Mouse (Mus musculus) limb, embryonic 12.5 days (tissue): ENCODE results near the gene Ripor1. TPM values are rescaled to one million over a fixed set of nuclear protein-coding genes. Genes with fewer than 3 reads are reported as not detected.

ENCODE experiments used
- ATAC-seq: fragments of 200-750 bp; cut with Nextera tagmentation; 2 replicates; pipeline ENCODE4 v1.8.0; 2017; ENCODE audit warnings: low read depth, moderate TSS enrichment; ENCODE audit not compliant: insufficient number of reproducible peaks, insufficient read depth, low FRiP score, low TSS enrichment
- H3K27ac ChIP-seq: fragments of 300-500 bp; sonication (generic); 2 replicates; pipeline ENCODE4 v1.5.1; 2016; ENCODE audit warnings: mild to moderate bottlenecking, moderate library complexity
- H3K27me3 ChIP-seq: fragments of 300-500 bp; sonication (generic); 2 replicates; pipeline ENCODE4 v1.6.1; 2016; ENCODE audit warnings: mild to moderate bottlenecking, moderate library complexity
- H3K36me3 ChIP-seq: fragments of 300-500 bp; sonication (generic); 2 replicates; pipeline ENCODE4 v1.6.1; 2016; ENCODE audit warnings: mild to moderate bottlenecking, moderate library complexity
- H3K4me1 ChIP-seq: fragments of 300-500 bp; sonication (generic); replicated peaks from 2 replicates; pipeline ENCODE4 v1.6.1; 2016
- H3K4me2 ChIP-seq: fragments of 300-500 bp; sonication (generic); 2 replicates; pipeline ENCODE4 v1.6.1; 2016; ENCODE audit warnings: mild to moderate bottlenecking, moderate library complexity
- H3K4me3 ChIP-seq: fragments of 300-500 bp; sonication (generic); replicated peaks from 2 replicates; pipeline ENCODE4 v1.5.1; 2016; ENCODE audit warnings: mild to moderate bottlenecking
- H3K9ac ChIP-seq: fragments of 300-500 bp; sonication (generic); replicated peaks from 2 replicates; pipeline ENCODE4 v1.6.1; 2016; ENCODE audit warnings: mild to moderate bottlenecking, moderate library complexity
- H3K9me3 ChIP-seq: fragments of 300-500 bp; sonication (generic); 2 replicates; pipeline ENCODE4 v1.6.1; 2016; ENCODE audit warnings: mild to moderate bottlenecking, moderate library complexity
- WGBS: fragments of 180-500 bp; shearing (Covaris S2); methylation state at CpG from one replicate; pipeline ENCODE4 v1.1.7; 2016; 5-methylcytosine and 5-hydroxymethylcytosine counted together
- polyA plus RNA-seq: library from polyadenylated mRNA; unstranded; fragments of >200 nt; fragmentation: Nextera tagmentation; extraction: Ambion mirVana; gene quantifications from 2 replicates; pipeline ENCODE4 v1.2.1, GENCODE M21; 2016

The Ripor1 gene
- polyA plus RNA-seq, 1 experiment from 2014 or later = 11.3 TPM

DNA sequence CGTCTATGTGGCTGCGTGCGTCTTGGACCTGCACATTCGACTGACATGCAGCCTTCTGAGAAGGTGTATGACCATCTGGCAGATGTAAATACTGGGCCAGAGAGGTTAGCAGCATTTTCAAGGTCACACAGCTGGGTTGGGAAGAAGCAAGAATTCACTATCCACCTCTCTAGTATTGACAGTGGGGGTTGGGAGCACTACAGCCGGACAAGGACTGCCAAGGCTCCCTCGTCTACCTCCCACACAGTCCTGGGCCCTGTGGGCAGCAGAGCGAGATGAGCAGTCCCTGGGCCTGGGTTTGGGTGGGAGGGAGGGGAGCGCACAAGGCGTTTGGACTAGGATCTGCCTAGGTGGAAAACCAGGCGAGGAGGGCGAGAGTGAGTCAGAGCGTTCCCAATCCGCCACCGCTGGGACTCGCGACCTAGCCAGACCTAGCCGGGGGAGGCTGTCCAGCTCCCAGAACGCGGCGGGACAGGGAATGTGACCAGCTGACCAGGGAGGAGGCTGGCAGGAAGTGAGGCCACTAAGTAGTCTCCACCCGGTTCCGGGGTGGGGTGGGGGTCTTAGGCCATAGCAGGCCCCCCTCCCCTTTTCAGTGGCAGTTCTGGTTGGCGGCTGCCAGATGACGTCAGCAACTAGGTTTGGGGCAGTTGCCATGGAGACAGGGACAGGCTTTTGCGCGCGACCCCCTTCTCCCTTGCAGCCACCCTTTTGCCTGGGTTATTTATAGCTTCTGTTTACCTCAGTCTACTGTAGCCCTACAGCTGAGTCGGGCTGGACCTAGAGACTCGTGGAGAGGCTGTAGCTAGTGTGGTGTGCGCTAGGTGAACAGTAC, 1.4 kb downstream of the Ripor1 start:
- peaks cover 28% of the 10 kb centered on the region for H3K4me1 ChIP-seq
- no peaks in the 10 kb centered on the region for H3K36me3 ChIP-seq
- peak overlapping the region; percentile 78 for H3K4me3 ChIP-seq
- ATAC-seq = peak; percentile 45; the same call in 1 of the 2 replicates
- no peaks in the 10 kb centered on the region for H3K9me3 ChIP-seq
- H3K27me3 ChIP-seq = peaks cover 4% of the 10 kb centered on the region; the same call in 1 of the 2 replicates
- H3K4me2 ChIP-seq = peak overlapping the region; percentile 91
- peak overlapping the region; percentile 84 for H3K27ac ChIP-seq
- whole genome bisulfite sequencing = 2% methylated on average over 30 of the region's 30 CpGs
- peak overlapping the region; percentile 87 for H3K9ac ChIP-seq

DNA sequence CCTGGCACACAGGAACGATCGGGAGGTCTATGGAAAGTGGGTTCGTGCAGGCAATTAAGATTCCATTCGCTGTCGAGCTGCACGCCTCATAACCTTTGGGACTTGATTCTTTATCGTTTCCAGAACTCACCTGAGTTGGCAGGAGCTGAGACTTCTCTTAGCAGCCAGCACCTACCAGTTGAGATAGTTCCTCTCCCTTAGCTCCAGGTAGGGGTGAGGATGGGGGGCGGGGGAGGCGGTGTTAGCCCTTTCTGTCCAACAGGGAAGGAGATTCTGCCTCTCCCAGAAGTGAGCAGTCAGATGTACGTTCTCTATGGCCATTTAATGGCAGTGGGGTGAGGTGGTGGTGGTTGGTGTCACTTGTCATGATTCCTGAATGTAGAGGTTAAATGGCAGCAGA, 2.0 kb downstream of the Ripor1 start:
- H3K4me2 ChIP-seq = peak overlapping the region; percentile 91
- peak overlapping the region; percentile 87 for H3K9ac ChIP-seq
- peak overlapping the region; percentile 78 for H3K4me3 ChIP-seq
- no peak for ATAC-seq
- peaks cover 28% of the 10 kb centered on the region for H3K4me1 ChIP-seq
- H3K36me3 ChIP-seq = no peaks in the 10 kb centered on the region
- peaks cover 9% of the 10 kb centered on the region for H3K27me3 ChIP-seq
- no peaks in the 10 kb centered on the region for H3K9me3 ChIP-seq
- peak overlapping the region; percentile 84; the same call in 1 of the 2 replicates for H3K27ac ChIP-seq
- 7% methylated on average over 10 of the region's 10 CpGs for WGBS

DNA sequence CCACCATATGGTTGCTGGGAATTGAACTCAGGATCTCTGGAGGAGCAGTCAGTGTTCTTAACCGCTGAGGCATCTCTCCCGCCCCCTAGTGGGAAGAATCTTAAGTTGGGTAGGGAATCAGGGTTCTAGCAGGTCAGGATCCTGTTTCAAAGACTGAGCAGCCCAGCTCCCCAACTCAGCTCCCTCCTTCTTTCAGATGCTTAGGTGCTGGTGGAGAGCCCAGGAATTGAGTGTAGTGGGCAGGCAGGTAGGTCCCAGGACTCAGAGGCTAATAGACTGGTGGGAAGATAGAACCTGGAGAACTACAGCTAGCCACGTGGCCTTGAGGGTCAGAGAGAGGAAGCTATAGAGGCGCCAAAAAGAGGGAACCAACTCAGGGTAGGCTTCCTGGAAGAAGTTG, 2.6 kb downstream of the Ripor1 start:
- H3K4me3 ChIP-seq = no peak overlapping the region
- no peak overlapping the region for H3K27ac ChIP-seq
- H3K36me3 ChIP-seq = no peaks in the 10 kb centered on the region
- H3K9ac ChIP-seq = no peak overlapping the region
- peaks cover 29% of the 10 kb centered on the region for H3K4me1 ChIP-seq
- ATAC-seq = no peak
- 35% methylated on average over 4 of the region's 4 CpGs for WGBS
- H3K4me2 ChIP-seq = no peak overlapping the region
- H3K9me3 ChIP-seq = no peaks in the 10 kb centered on the region
- peaks cover 15% of the 10 kb centered on the region for H3K27me3 ChIP-seq

GRCm38 (mm10) chr8:105609355-105609754, 4.3 kb downstream of the Ripor1 start:
- Histone ChIP-seq H3K36me3 (no peaks in the 10 kb centered on the region), H3K4me2 (no peak overlapping the region), H3K27ac (no peak overlapping the region), H3K4me3 (no peak overlapping the region), H3K27me3 (peaks cover 29% of the 10 kb centered on the region), H3K9ac (no peak overlapping the region), H3K9me3 (no peaks in the 10 kb centered on the region), H3K4me1 (peaks cover 38% of the 10 kb centered on the region)
- ATAC-seq = no peak
- 62% methylated on average over 2 of the region's 2 CpGs for WGBS

DNA sequence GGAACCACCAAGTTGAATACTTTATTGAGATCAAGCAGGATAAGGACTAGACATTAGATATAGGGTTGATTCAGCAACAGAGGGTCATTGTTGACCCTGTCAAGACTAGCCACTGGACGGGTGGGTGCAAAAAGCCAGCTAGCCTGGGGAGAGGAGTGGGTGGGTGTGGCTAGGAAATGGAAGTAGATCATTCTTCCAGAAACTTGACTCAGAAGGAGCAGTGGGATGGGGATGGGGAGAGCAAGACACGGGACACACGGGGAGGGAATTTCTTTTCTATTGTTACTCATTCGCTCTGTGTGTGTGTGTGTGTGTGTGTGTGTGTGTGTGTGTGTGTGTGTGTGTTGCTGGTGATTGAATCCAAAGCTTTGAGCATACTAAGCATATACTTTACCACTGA, 4.7 kb downstream of the Ripor1 start:
- no peak overlapping the region for H3K9ac ChIP-seq
- no peaks in the 10 kb centered on the region for H3K9me3 ChIP-seq
- peaks cover 33% of the 10 kb centered on the region for H3K27me3 ChIP-seq
- no peak for ATAC-seq
- no peak overlapping the region for H3K27ac ChIP-seq
- no peaks in the 10 kb centered on the region; the same call in 1 of the 2 replicates for H3K36me3 ChIP-seq
- H3K4me2 ChIP-seq = no peak overlapping the region
- 81% methylated on average over 4 of the region's 4 CpGs for WGBS
- peaks cover 40% of the 10 kb centered on the region for H3K4me1 ChIP-seq
- H3K4me3 ChIP-seq = no peak overlapping the region

DNA sequence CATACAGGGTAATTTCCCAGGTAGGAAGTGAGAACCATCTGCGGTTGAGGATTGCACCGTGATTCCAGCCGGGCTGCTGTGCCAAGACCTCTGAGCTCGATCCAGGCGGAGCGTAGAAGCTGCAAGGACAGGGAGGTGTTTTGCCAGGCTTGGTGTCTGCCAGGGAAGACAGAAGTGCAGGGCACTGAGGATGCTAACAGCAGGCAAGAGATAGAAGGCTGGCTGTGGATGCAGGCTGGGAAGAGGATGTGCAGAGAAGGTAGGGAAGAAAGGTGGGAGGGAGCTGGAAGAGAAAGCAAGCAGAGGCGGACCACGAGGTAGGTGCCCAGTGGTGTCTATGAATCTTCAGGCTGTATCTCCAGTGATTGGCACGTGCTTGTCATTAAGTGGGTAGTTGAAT, 6.8 kb downstream of the Ripor1 start:
- ATAC-seq = no peak
- WGBS = 87% methylated on average over 9 of the region's 9 CpGs
- no peak overlapping the region for H3K4me2 ChIP-seq

DNA sequence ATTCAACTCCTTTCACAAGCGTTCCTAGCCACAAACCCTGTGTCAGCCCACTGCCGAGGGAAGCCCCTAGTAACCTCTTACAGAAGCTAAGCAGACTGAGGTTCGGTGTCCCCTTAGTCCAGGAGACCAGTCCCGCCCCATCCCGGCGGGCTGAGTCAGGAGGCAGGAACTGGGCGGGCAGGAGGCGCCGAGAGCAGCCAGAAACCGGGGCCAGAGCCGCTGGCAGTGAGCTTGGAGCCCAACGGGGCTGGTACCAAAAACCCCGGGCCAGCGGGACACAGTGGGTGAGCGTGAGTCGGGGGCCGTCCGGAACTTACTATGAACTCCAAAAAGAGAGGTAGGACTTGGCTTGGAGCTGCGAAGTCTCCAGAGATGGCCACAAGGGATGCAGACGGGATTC, 8.0 kb downstream of the Ripor1 start:
- ATAC-seq = no peak
- H3K9me3 ChIP-seq = no peaks in the 10 kb centered on the region

More for the DNA sequence above, 6.8 kb downstream of the Ripor1 start:
- no peak overlapping the region for H3K27ac ChIP-seq
- H3K9me3 ChIP-seq = no peaks in the 10 kb centered on the region
- peaks cover 21% of the 10 kb centered on the region for H3K36me3 ChIP-seq
- H3K4me1 ChIP-seq = peaks cover 28% of the 10 kb centered on the region
- H3K27me3 ChIP-seq = peaks cover 37% of the 10 kb centered on the region
- no peak overlapping the region for H3K9ac ChIP-seq
- no peak overlapping the region for H3K4me3 ChIP-seq

DNA sequence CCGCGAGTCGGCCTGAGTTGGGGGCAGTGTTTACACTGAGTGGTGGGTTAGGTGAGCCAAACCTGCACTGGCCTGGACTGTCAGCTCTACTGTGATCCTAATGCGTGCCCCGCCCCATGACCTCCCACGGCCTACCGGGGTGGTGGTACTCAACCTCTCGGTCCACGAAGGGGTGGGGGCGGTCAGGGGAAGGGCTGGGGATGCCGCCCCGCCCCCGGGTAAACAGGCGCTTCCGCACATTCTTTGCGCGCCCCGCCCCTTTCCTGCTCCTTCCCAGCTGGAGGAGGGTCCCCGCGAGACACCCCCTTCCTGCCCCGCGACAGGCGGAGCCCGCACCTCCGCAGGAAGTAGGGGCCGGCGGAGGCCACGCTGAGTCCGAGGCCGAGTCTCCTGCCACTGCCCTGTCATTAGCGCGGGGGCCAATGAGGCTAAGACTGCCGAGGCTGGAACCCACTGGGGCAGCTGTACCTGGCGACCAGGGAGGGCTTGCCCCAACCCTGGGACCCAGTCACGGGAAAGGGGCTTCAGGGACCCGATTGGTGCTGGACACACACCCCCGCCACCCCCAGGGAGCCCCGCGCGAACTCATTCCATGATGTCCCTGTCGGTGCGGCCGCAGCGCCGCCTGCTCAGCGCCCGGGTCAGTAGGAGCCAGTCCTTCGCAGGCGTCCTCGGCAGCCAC, 8.9 kb downstream of the Ripor1 start:
- Histone ChIP-seq H3K4me1 (peaks cover 18% of the 10 kb centered on the region), H3K4me2 (peak overlapping the region; percentile 99), H3K4me3 (peak overlapping the region; percentile 54), H3K9ac (peak overlapping the region; percentile 64), H3K27me3 (peaks cover 37% of the 10 kb centered on the region), H3K9me3 (no peaks in the 10 kb centered on the region), H3K27ac (no peak overlapping the region), H3K36me3 (peaks cover 42% of the 10 kb centered on the region)
- ATAC-seq = peak; percentile 67; the same call in 1 of the 2 replicates
- under 1% methylated on average over 50 of the region's 50 CpGs for WGBS

More for the DNA sequence above, 8.0 kb downstream of the Ripor1 start:
- Histone ChIP-seq H3K4me2 (peak overlapping the region; percentile 99), H3K27ac (no peak overlapping the region), H3K9ac (0 out of 2 replicates have a peak overlapping the region, but pooled peaks have one; percentile 40), H3K36me3 (peaks cover 33% of the 10 kb centered on the region), H3K4me1 (peaks cover 18% of the 10 kb centered on the region), H3K27me3 (peaks cover 37% of the 10 kb centered on the region), H3K4me3 (peak overlapping the region; percentile 54)
- 3% methylated on average over 20 of the region's 20 CpGs for WGBS

DNA sequence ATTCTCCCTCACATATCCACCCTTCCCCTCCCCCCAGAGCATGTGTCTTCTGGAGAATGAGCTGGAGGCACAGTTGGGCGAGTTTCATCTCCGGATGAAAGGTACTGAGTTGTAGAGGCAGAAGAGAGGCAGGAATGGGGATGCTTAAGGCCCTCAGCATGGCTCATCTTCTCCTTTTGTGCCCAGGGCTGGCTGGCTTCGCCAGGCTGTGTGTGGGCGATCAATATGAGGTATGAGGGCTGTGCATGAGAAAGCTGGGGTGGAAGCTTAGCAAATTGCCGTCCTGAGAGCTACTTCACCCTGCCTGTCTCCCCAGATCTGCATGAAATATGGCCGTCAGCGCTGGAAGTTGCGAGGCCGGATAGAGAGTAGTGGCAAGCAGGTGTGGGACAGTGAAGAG, 10.9 kb downstream of the Ripor1 start:
- WGBS = 93% methylated on average over 9 of the region's 9 CpGs
- H3K9ac ChIP-seq = no peak overlapping the region
- H3K4me2 ChIP-seq = no peak overlapping the region
- H3K27me3 ChIP-seq = peaks cover 37% of the 10 kb centered on the region
- ATAC-seq = no peak
- H3K27ac ChIP-seq = no peak overlapping the region
- no peaks in the 10 kb centered on the region for H3K9me3 ChIP-seq
- peaks cover 18% of the 10 kb centered on the region for H3K4me1 ChIP-seq
- peaks cover 62% of the 10 kb centered on the region for H3K36me3 ChIP-seq
- H3K4me3 ChIP-seq = no peak overlapping the region

- Histone ChIP-seq H3K36me3 (peaks cover 75% of the 10 kb centered on the region), H3K4me3 (no peak overlapping the region)
- no peak for ATAC-seq
Observed at GRCm38 (mm10) chr8:105617451-105618278, 12.6 kb downstream of the Ripor1 start.

GRCm38 (mm10) chr8:105618279-105618634, 13.2 kb downstream of the Ripor1 start:
- Histone ChIP-seq H3K27me3 (peaks cover 17% of the 10 kb centered on the region), H3K9me3 (no peaks in the 10 kb centered on the region), H3K4me1 (peaks cover 27% of the 10 kb centered on the region), H3K9ac (no peak overlapping the region), H3K27ac (no peak overlapping the region), H3K36me3 (peaks cover 75% of the 10 kb centered on the region), H3K4me3 (no peak overlapping the region), H3K4me2 (no peak overlapping the region)
- 93% methylated on average over 5 of the region's 5 CpGs for WGBS
- ATAC-seq = no peak

More at GRCm38 (mm10) chr8:105617451-105618278, 12.6 kb downstream of the Ripor1 start:
- 90% methylated on average over 21 of the region's 21 CpGs for WGBS
- Histone ChIP-seq H3K4me1 (peaks cover 27% of the 10 kb centered on the region), H3K27ac (no peak overlapping the region), H3K4me2 (no peak overlapping the region), H3K9me3 (no peaks in the 10 kb centered on the region), H3K27me3 (peaks cover 22% of the 10 kb centered on the region), H3K9ac (no peak overlapping the region)
